Mouse (Mus musculus) heart, adult 2 months (tissue): Measurements from ENCODE around the gene Ddit4. TPM values are rescaled to one million over a fixed set of nuclear protein-coding genes. Genes with fewer than 3 reads are reported as not detected.

Experiments used
- DNase-seq, 2 experiments: peaks; one replicate each; pipeline ENCODE4 v3.0.0; 2021
- H3K27ac ChIP-seq: fragments of 200-600 bp; 2 replicates; pipeline ENCODE4 v1.8.1; 2022
- H3K27me3 ChIP-seq: fragments of 200-500 bp; 2 replicates; pipeline ENCODE4 v1.6.1; 2012; ENCODE audit warnings: mild to moderate bottlenecking, low read length, inconsistent platforms, mixed read lengths; ENCODE audit not compliant: control insufficient read depth, insufficient read depth
- H3K36me3 ChIP-seq: fragments of 200-500 bp; 2 replicates; pipeline ENCODE4 v1.6.1; 2012; ENCODE audit warnings: low read length, inconsistent platforms; ENCODE audit not compliant: control insufficient read depth, insufficient read depth
- H3K4me1 ChIP-seq: fragments of 200-500 bp; 2 replicates; pipeline ENCODE4 v1.6.1; 2011; ENCODE audit warnings: low read length; ENCODE audit not compliant: control insufficient read depth, insufficient read depth
- H3K4me3 ChIP-seq: fragments of 200-600 bp; 2 replicates; pipeline ENCODE4 v1.8.1; 2022
- H3K79me2 ChIP-seq: fragments of 200-500 bp; replicated peaks from 2 replicates; pipeline ENCODE4 v1.6.1; 2012; ENCODE audit warnings: mild to moderate bottlenecking, inconsistent platforms, low read length, moderate library complexity, mixed read lengths; ENCODE audit not compliant: control insufficient read depth, insufficient read depth
- H3K9ac ChIP-seq: fragments of 200-500 bp; 2 replicates; pipeline ENCODE4 v1.6.1; 2012; ENCODE audit warnings: low read depth, mild to moderate bottlenecking, control low read depth, inconsistent platforms, low read length, mixed read lengths
- CTCF ChIP-seq: fragments of 200-600 bp; IDR thresholded peaks from 2 replicates; pipeline ENCODE4 v1.8.1; 2022; ENCODE audit warnings: antibody characterized with exemption, mild to moderate bottlenecking, moderate library complexity
- EP300 ChIP-seq: fragments of 200-500 bp; IDR thresholded peaks from 2 replicates; pipeline ENCODE4 v1.6.1; 2011; ENCODE audit warnings: low read depth, low read length, control low read depth; ENCODE audit not compliant: insufficient read depth
- POLR2A ChIP-seq: fragments of 200-500 bp; IDR thresholded peaks from 2 replicates; pipeline ENCODE4 v1.6.1; 2011; ENCODE audit warnings: mild to moderate bottlenecking, low read depth, low read length, control low read depth; ENCODE audit not compliant: insufficient read depth
- WGBS: fragments of 180-500 bp; shearing (Covaris S2); methylation state at CpG from one replicate; pipeline ENCODE4 v1.1.7; 2018; 5-methylcytosine and 5-hydroxymethylcytosine counted together
- intact Hi-C: fragments of 180-260 bp; cut with DNase I; formaldehyde crosslinking; loops from one replicate; pipeline ENCODE4 v1.15.1; 2025
- polyA plus RNA-seq: library from polyadenylated mRNA; depleted of rRNA; stranded (reverse); fragments of >200 nt; gene quantifications from 2 replicates; pipeline ENCODE4 v1.2.3, GENCODE M21; 2012
- total RNA-seq, 2 experiments: library from RNA; stranded (reverse); gene quantifications; 2 replicates each; pipeline ENCODE4 v1.2.3; 2021

Ddit4 gene
- total and polyA plus RNA-seq, 3 experiments, result 55.5 to 219 (median 70.7) TPM

DNA sequence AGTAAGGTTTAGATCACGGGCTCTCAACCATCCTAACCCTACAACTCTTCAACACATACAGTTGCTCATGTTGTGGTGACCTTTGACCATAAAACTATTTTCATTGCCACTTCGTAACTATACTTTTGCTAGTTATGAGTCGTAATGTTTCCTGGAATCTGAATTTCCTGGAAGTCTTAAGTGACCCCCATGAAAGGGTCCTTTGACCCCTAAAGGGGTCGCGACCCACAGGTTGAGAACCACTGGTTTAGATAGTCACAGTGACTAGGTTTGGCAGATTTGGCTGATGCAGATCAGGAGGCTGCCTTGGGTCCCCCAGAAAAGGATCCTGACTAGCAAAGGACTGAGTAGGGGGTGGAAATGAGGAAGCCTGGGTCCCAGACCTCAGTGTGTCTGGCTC is 13.0 kb downstream of the Ddit4 start:
- intact Hi-C loops, result loop anchor here (2.0 kb wide), 1 partner anchor 16 kb away; no protein-coding TSS in a partner anchor
- WGBS, result 86% methylated on average over 5 of the region's 5 CpGs
- Histone ChIP-seq H3K79me2 (no peaks in the 10 kb centered on the region), H3K4me1 (peaks cover 7% of the 10 kb centered on the region), H3K9ac (no peak overlapping the region), H3K36me3 (no peaks in the 10 kb centered on the region), H3K4me3 (no peak overlapping the region), H3K27me3 (no peaks in the 10 kb centered on the region), H3K27ac (no peak overlapping the region)
- TF ChIP-seq EP300, result no peak
- DNase-seq, result no peak

DNA sequence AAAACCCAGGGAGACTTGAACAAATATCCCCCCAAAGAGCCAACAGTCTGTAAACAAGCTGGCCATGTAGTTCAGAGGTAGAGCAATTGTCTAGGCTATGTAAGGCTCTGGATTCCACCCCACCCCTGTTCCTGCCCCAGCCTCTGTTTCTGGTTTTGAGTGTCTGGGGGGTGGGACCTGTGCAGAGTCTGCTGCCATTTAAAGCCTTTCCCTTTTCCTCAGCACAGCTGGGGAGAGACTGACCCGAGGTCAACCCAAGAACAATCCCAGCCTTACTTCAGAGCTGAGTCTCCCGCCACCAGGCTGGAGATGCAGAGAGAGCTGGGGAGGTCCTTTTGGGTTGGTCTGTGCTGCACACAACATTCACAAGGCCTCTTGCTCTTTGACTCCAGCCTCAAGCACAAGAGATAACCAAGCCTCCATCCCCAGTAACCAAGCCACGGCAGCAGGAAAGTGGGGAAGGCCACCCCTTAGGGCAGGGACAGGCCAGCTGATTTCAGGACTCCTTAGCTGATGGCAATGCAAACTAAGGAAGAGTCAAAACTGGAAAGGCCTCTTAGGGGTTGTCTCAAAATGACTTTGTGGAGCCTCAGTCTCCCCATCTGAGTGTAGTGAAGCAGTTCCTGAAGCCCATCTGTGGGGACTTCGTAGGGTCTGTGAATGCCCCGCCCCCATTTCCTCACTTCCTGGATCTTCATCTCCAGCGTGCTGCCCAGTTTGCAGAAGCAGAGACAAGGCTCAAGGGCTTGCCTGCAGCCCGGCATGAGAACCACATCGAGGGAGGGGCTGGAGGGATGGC is 15.4 kb downstream of the Ddit4 start:
- Histone ChIP-seq H3K4me3 (no peak overlapping the region), H3K36me3 (no peaks in the 10 kb centered on the region), H3K27me3 (no peaks in the 10 kb centered on the region), H3K27ac (peak overlapping the region; percentile 17; the same call in 1 of the 2 replicates), H3K9ac (no peak overlapping the region), H3K79me2 (no peaks in the 10 kb centered on the region), H3K4me1 (peaks cover 5% of the 10 kb centered on the region)
- 44% methylated on average over 8 of the region's 8 CpGs for WGBS
- DNase-seq, result no peak
- TF ChIP-seq CTCF, result no peak
- no peak for TF ChIP-seq POLR2A
- TF ChIP-seq EP300, result no peak
- intact Hi-C loops, result no loop called here

DNA sequence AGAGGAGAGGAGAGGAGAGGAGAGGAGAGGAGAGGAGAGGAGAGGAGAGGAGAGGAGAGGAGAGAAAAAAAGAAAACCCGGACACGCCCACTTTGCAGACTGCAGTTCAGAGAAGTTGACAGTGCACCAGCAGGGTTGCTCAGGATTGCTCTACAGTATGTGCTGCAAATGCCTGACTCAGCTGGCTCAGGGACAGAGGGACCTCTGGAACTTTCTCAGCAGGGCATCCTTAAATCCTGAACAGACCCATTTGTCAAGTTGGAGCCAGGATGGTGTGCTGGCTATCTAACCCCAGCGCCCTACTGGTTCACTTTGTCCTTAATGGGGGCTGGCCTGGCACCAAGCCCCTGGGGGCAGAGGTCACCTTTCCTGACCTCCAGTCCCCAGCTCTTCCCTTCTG is 17.6 kb downstream of the Ddit4 start:
- no peak for TF ChIP-seq CTCF
- TF ChIP-seq EP300, result no peak
- TF ChIP-seq POLR2A, result no peak
- 85% methylated on average over 3 of the region's 3 CpGs for WGBS
- no peak for DNase-seq
- Histone ChIP-seq H3K27ac (no peak overlapping the region), H3K36me3 (no peaks in the 10 kb centered on the region), H3K4me3 (no peak overlapping the region), H3K4me1 (peaks cover 5% of the 10 kb centered on the region), H3K9ac (no peak overlapping the region), H3K79me2 (no peaks in the 10 kb centered on the region), H3K27me3 (no peaks in the 10 kb centered on the region)
- intact Hi-C loops, result no loop called here

DNA sequence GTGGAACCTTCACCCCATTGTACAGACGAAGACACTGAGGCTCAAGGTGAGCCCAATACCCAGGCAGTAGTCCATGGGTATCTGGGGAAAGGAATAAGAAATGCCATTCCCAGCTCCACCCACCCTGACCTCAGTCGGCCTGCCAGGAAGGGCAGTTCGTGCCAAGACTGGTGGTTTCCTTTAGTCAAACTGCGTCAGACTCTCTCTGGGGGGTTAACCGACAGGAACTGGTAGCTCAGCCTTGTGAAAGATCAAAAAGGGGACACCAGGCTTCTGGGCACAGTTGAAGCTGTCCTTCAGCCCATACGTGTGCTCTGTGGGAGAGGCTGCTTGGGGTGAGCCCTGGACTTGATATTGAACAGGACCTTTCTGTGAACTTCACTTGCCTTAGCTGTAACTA is 19.1 kb downstream of the Ddit4 start:
- 44% methylated on average over 6 of the region's 6 CpGs for WGBS
- Histone ChIP-seq H3K79me2 (no peaks in the 10 kb centered on the region), H3K27me3 (no peaks in the 10 kb centered on the region), H3K4me1 (peaks cover 5% of the 10 kb centered on the region), H3K9ac (no peak overlapping the region), H3K27ac (no peak overlapping the region), H3K4me3 (no peak overlapping the region), H3K36me3 (no peaks in the 10 kb centered on the region)
- intact Hi-C loops, result no loop called here
- TF ChIP-seq POLR2A (no peak), CTCF (no peak), EP300 (no peak)
- DNase-seq, result peak in 1 of 2 experiments; percentile 44

DNA sequence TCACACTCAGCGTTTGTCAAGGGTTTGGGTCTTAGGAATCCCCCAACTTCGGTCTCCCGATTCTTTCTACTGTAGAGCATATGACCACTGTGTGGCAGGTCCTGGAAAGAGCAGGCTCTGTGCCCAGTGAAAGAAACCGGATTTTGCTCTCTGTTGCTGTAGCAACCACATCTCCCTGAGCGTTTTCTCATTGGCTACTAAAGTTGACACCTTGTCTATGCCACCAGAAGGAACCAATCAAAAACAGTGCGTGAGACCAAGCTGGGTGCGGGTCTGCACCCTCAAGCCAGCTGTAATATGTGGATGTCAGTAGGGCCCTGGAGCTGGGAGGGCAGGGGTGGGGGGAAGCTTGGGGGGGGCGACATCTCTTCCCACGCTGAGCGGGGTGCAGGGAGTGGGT is 20.6 kb downstream of the Ddit4 start:
- no peak for DNase-seq
- TF ChIP-seq EP300, result no peak
- Histone ChIP-seq H3K4me1 (peaks cover 5% of the 10 kb centered on the region), H3K27me3 (no peaks in the 10 kb centered on the region), H3K4me3 (no peak overlapping the region), H3K27ac (no peak overlapping the region), H3K9ac (no peak overlapping the region), H3K36me3 (no peaks in the 10 kb centered on the region), H3K79me2 (no peaks in the 10 kb centered on the region)
- WGBS, result 62% methylated on average over 10 of the region's 10 CpGs
- intact Hi-C loops, result no loop called here

DNA sequence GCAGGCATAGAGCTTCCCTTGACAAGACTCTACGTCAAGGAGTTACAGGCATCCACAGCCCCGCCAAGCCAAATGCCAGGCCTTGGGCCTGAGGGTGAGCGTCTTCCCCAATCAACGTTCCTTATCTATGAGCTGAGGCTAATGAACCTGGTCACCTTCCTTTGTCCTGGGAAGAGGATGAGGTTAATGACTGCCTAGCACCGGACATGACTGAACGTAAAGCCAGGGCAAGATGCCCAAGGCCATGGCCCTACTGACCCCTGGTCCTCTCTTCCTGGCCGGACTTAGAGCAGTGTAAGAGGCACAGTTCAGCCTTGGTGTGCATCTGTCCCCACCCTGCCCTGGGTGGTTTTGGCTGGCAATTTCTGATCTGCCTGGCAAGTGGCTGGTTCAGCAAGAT is 22.4 kb downstream of the Ddit4 start:
- intact Hi-C loops, result no loop called here
- H3K4me3 ChIP-seq, result no peak overlapping the region
- H3K27me3 ChIP-seq, result no peaks in the 10 kb centered on the region

More for the DNA sequence above, 22.4 kb downstream of the Ddit4 start:
- WGBS, result 78% methylated on average over 7 of the region's 7 CpGs
- Histone ChIP-seq H3K36me3 (no peaks in the 10 kb centered on the region), H3K79me2 (no peaks in the 10 kb centered on the region), H3K4me1 (peaks cover 5% of the 10 kb centered on the region), H3K9ac (no peak overlapping the region), H3K27ac (no peak overlapping the region)
- DNase-seq, result no peak
- TF ChIP-seq POLR2A, result no peak
- no peak for TF ChIP-seq CTCF
- no peak for TF ChIP-seq EP300
